Mouse (Mus musculus): ENCODE data around the gene Trim21. TPM values are rescaled to one million over a fixed set of nuclear protein-coding genes. Genes with fewer than 3 reads are reported as not detected.

The Trim21 gene
- total and polyA plus RNA-seq, 3 experiments = 5.4 to 23.2 (median 7.0) TPM

- Histone ChIP-seq H3K4me3 (ENCODE audit: low read depth, low read length) (no peak overlapping the region), H3K27me3 (ENCODE audit: insufficient read depth, low read length) (peaks cover 18% of the 10 kb centered on the region), H3K36me3 (replicated peaks) (no peaks in the 10 kb centered on the region), H3K9me3 (replicated peaks) (no peaks in the 10 kb centered on the region), H3K4me1 (ENCODE audit: insufficient read depth, low read depth, low read length) (peaks cover 17% of the 10 kb centered on the region)
- TF ChIP-seq GATA1 (IDR thresholded peaks at IDR 0.05; ENCODE audit: borderline replicate concordance, low read length) (no peak), TAL1 (conservative IDR thresholded peaks at IDR 0.05; ENCODE audit: low read depth, low read length) (no peak), CTCF (IDR thresholded peaks at IDR 0.05; ENCODE audit: low read depth, low read length) (no peak), POLR2AphosphoS5 (IDR thresholded peaks at IDR 0.05; ENCODE audit: insufficient replicate concordance, low read depth, low read length) (no peak), GATA2 (IDR thresholded peaks at IDR 0.05; ENCODE audit: borderline replicate concordance, low read depth, low read length) (no peak)
- ATAC-seq (ENCODE audit: extremely low read depth, insufficient number of reproducible peaks, low FRiP score, poor library complexity, severe bottlenecking) (no peak), DNase-seq (ENCODE audit: low spot score) (no peak)
These were observed 53.4 kb downstream of the Trim21 start for GRCm38 (mm10) chr7:102511927-102512326.

- ATAC-seq (ENCODE audit: extremely low read depth, insufficient number of reproducible peaks, low FRiP score, poor library complexity, severe bottlenecking) (no peak), DNase-seq (ENCODE audit: low spot score) (no peak)
- peaks cover 11% of the 10 kb centered on the region for H3K27me3 ChIP-seq (ENCODE audit: insufficient read depth, low read length)
- no peak for TF ChIP-seq GATA2 (IDR thresholded peaks at IDR 0.05; ENCODE audit: borderline replicate concordance, low read depth, low read length)
- TF ChIP-seq POLR2AphosphoS5 (IDR thresholded peaks at IDR 0.05; ENCODE audit: insufficient replicate concordance, low read depth, low read length) = no peak
- no peak for TF ChIP-seq CTCF (IDR thresholded peaks at IDR 0.05; ENCODE audit: low read depth, low read length)
- no peak for TF ChIP-seq TAL1 (conservative IDR thresholded peaks at IDR 0.05; ENCODE audit: low read depth, low read length)
- H3K4me3 ChIP-seq (ENCODE audit: low read depth, low read length) = no peak overlapping the region
- no peaks in the 10 kb centered on the region for H3K36me3 ChIP-seq (replicated peaks)
- H3K4me1 ChIP-seq (ENCODE audit: insufficient read depth, low read depth, low read length) = peaks cover 17% of the 10 kb centered on the region
- no peaks in the 10 kb centered on the region for H3K9me3 ChIP-seq (replicated peaks)
These were observed 55.6 kb downstream of the Trim21 start for GRCm38 (mm10) chr7:102509726-102510125.

- H3K36me3 ChIP-seq (replicated peaks) = no peaks in the 10 kb centered on the region
- ATAC-seq (ENCODE audit: extremely low read depth, insufficient number of reproducible peaks, low FRiP score, poor library complexity, severe bottlenecking) (no peak), DNase-seq (ENCODE audit: low spot score) (no peak)
- peaks cover 12% of the 10 kb centered on the region for H3K27me3 ChIP-seq (ENCODE audit: insufficient read depth, low read length)
- H3K4me1 ChIP-seq (ENCODE audit: insufficient read depth, low read depth, low read length) = peaks cover 12% of the 10 kb centered on the region
- H3K4me3 ChIP-seq (ENCODE audit: low read depth, low read length) = no peak overlapping the region
- TF ChIP-seq POLR2AphosphoS5 (IDR thresholded peaks at IDR 0.05; ENCODE audit: insufficient replicate concordance, low read depth, low read length) (no peak), TAL1 (conservative IDR thresholded peaks at IDR 0.05; ENCODE audit: low read depth, low read length) (no peak), GATA2 (IDR thresholded peaks at IDR 0.05; ENCODE audit: borderline replicate concordance, low read depth, low read length) (no peak), GATA1 (IDR thresholded peaks at IDR 0.05; ENCODE audit: borderline replicate concordance, low read length) (no peak), CTCF (IDR thresholded peaks at IDR 0.05; ENCODE audit: low read depth, low read length) (no peak)
- no peaks in the 10 kb centered on the region for H3K9me3 ChIP-seq (replicated peaks)
These were observed 56.6 kb downstream of the Trim21 start for GRCm38 (mm10) chr7:102508666-102509065.

- DNase-seq (ENCODE audit: low spot score) (no peak), ATAC-seq (ENCODE audit: extremely low read depth, insufficient number of reproducible peaks, low FRiP score, poor library complexity, severe bottlenecking) (no peak)
- H3K4me1 ChIP-seq (ENCODE audit: insufficient read depth, low read depth, low read length) = peaks cover 6% of the 10 kb centered on the region
- TF ChIP-seq POLR2AphosphoS5 (IDR thresholded peaks at IDR 0.05; ENCODE audit: insufficient replicate concordance, low read depth, low read length) (no peak), CTCF (IDR thresholded peaks at IDR 0.05; ENCODE audit: low read depth, low read length) (no peak), TAL1 (conservative IDR thresholded peaks at IDR 0.05; ENCODE audit: low read depth, low read length) (no peak), GATA2 (IDR thresholded peaks at IDR 0.05; ENCODE audit: borderline replicate concordance, low read depth, low read length) (no peak), GATA1 (IDR thresholded peaks at IDR 0.05; ENCODE audit: borderline replicate concordance, low read length) (no peak)
- no peaks in the 10 kb centered on the region for H3K9me3 ChIP-seq (replicated peaks)
- H3K27me3 ChIP-seq (ENCODE audit: insufficient read depth, low read length) = peaks cover 12% of the 10 kb centered on the region
- no peak overlapping the region for H3K4me3 ChIP-seq (ENCODE audit: low read depth, low read length)
- H3K36me3 ChIP-seq (replicated peaks) = no peaks in the 10 kb centered on the region
These were observed 57.2 kb downstream of the Trim21 start for GRCm38 (mm10) chr7:102508066-102508465.

Other genes starting within 250 kb of the Trim21 start
Only the 20 nearest of the 23 such genes appear.
- 264 and 285 TPM in 2 replicates for gene Rrm1, start 123.8 kb downstream of the Trim21 start, total RNA-seq (2014; fragmentation: Nextera tagmentation)
- gene Rrm1, start 123.8 kb downstream of the Trim21 start, total RNA-seq (2017) = 524 and 591 TPM in 2 replicates
- 64.3 and 131 TPM in 2 replicates for gene Rrm1, start 123.8 kb downstream of the Trim21 start, polyA plus RNA-seq (2012)
- not detected in 2 replicates for gene Olfr543, start 83.8 kb downstream of the Trim21 start, total RNA-seq (2014; fragmentation: Nextera tagmentation)
- gene Olfr543, start 83.8 kb downstream of the Trim21 start, total RNA-seq (2017) = 0.27 TPM in 1 of 2 replicates, not detected in the other
- gene Olfr543, start 83.8 kb downstream of the Trim21 start, polyA plus RNA-seq (2012) = not detected in 2 replicates
- not detected in 2 replicates for gene Olfr544, start 77.2 kb downstream of the Trim21 start, total RNA-seq (2014; fragmentation: Nextera tagmentation)
- 0.12 TPM in 1 of 2 replicates, not detected in the other for gene Olfr544, start 77.2 kb downstream of the Trim21 start, total RNA-seq (2017)
- gene Olfr544, start 77.2 kb downstream of the Trim21 start, polyA plus RNA-seq (2012) = not detected in 2 replicates
- gene Olfr545, start 65.9 kb downstream of the Trim21 start, total RNA-seq (2014; fragmentation: Nextera tagmentation) = not detected in 2 replicates
- 0.05 TPM in 1 of 2 replicates, not detected in the other for gene Olfr545, start 65.9 kb downstream of the Trim21 start, total RNA-seq (2017)
- gene Olfr545, start 65.9 kb downstream of the Trim21 start, polyA plus RNA-seq (2012) = not detected in 2 replicates
- gene Olfr547, start 30.7 kb downstream of the Trim21 start, total RNA-seq (2014; fragmentation: Nextera tagmentation) = not detected in 2 replicates
- gene Olfr547, start 30.7 kb downstream of the Trim21 start, total RNA-seq (2017) = not detected in 2 replicates
- not detected in 2 replicates for gene Olfr547, start 30.7 kb downstream of the Trim21 start, polyA plus RNA-seq (2012)
- gene Olfr548-ps1, start 24.6 kb downstream of the Trim21 start, total RNA-seq (2014; fragmentation: Nextera tagmentation) = not detected in 2 replicates
- gene Olfr548-ps1, start 24.6 kb downstream of the Trim21 start, total RNA-seq (2017) = under 0.01 and 0.05 TPM in 2 replicates
- gene Olfr548-ps1, start 24.6 kb downstream of the Trim21 start, polyA plus RNA-seq (2012) = not detected in 2 replicates
- gene Olfr549, start 15.6 kb downstream of the Trim21 start, total RNA-seq (2014; fragmentation: Nextera tagmentation) = not detected in 2 replicates
- gene Olfr549, start 15.6 kb downstream of the Trim21 start, total RNA-seq (2017) = 0.05 and 0.23 TPM in 2 replicates
- not detected in 2 replicates for gene Olfr549, start 15.6 kb downstream of the Trim21 start, polyA plus RNA-seq (2012)
- not detected in 2 replicates for gene Olfr550, start 6.0 kb upstream of the Trim21 start, total RNA-seq (2014; fragmentation: Nextera tagmentation)
- 0.06 and 0.11 TPM in 2 replicates for gene Olfr550, start 6.0 kb upstream of the Trim21 start, total RNA-seq (2017)
- gene Olfr550, start 6.0 kb upstream of the Trim21 start, polyA plus RNA-seq (2012) = not detected in 2 replicates
- gene Olfr551, start 26.4 kb upstream of the Trim21 start, total RNA-seq (2014; fragmentation: Nextera tagmentation) = not detected in 2 replicates
- gene Olfr551, start 26.4 kb upstream of the Trim21 start, total RNA-seq (2017) = 0.23 and 0.27 TPM in 2 replicates
- not detected in 2 replicates for gene Olfr551, start 26.4 kb upstream of the Trim21 start, polyA plus RNA-seq (2012)
- not detected in 2 replicates for gene Olfr552, start 32.3 kb upstream of the Trim21 start, total RNA-seq (2014; fragmentation: Nextera tagmentation)
- 0.05 and 0.17 TPM in 2 replicates for gene Olfr552, start 32.3 kb upstream of the Trim21 start, total RNA-seq (2017)
- not detected in 2 replicates for gene Olfr552, start 32.3 kb upstream of the Trim21 start, polyA plus RNA-seq (2012)
- not detected in 2 replicates for gene Olfr553, start 52.7 kb upstream of the Trim21 start, total RNA-seq (2014; fragmentation: Nextera tagmentation)
- 0.12 and 0.22 TPM in 2 replicates for gene Olfr553, start 52.7 kb upstream of the Trim21 start, total RNA-seq (2017)
- gene Olfr553, start 52.7 kb upstream of the Trim21 start, polyA plus RNA-seq (2012) = not detected in 2 replicates
- not detected in 2 replicates for gene Olfr554, start 72.9 kb upstream of the Trim21 start, total RNA-seq (2014; fragmentation: Nextera tagmentation)
- 0.06 and 0.16 TPM in 2 replicates for gene Olfr554, start 72.9 kb upstream of the Trim21 start, total RNA-seq (2017)
- gene Olfr554, start 72.9 kb upstream of the Trim21 start, polyA plus RNA-seq (2012) = not detected in 2 replicates
- not detected in 2 replicates for gene Olfr555, start 93.3 kb upstream of the Trim21 start, total RNA-seq (2014; fragmentation: Nextera tagmentation)
- gene Olfr555, start 93.3 kb upstream of the Trim21 start, total RNA-seq (2017) = 0.17 and 0.22 TPM in 2 replicates
- not detected in 2 replicates for gene Olfr555, start 93.3 kb upstream of the Trim21 start, polyA plus RNA-seq (2012)
- not detected in 2 replicates for gene Olfr556, start 99.4 kb upstream of the Trim21 start, total RNA-seq (2014; fragmentation: Nextera tagmentation)
- gene Olfr556, start 99.4 kb upstream of the Trim21 start, total RNA-seq (2017) = 0.23 and 0.27 TPM in 2 replicates
- gene Olfr556, start 99.4 kb upstream of the Trim21 start, polyA plus RNA-seq (2012) = not detected in 2 replicates
- 12.9 and 19.6 TPM in 2 replicates for gene Trim68, start 121.8 kb upstream of the Trim21 start, total RNA-seq (2014; fragmentation: Nextera tagmentation)
- gene Trim68, start 121.8 kb upstream of the Trim21 start, total RNA-seq (2017) = 9.6 and 9.9 TPM in 2 replicates
- 2.0 and 2.3 TPM in 2 replicates for gene Trim68, start 121.8 kb upstream of the Trim21 start, polyA plus RNA-seq (2012)
- gene Olfr557, start 130.4 kb upstream of the Trim21 start, total RNA-seq (2014; fragmentation: Nextera tagmentation) = not detected in 2 replicates
- 0.06 TPM in 1 of 2 replicates, not detected in the other for gene Olfr557, start 130.4 kb upstream of the Trim21 start, total RNA-seq (2017)
- not detected in 2 replicates for gene Olfr557, start 130.4 kb upstream of the Trim21 start, polyA plus RNA-seq (2012)
- gene Olfr558, start 136.7 kb upstream of the Trim21 start, total RNA-seq (2014; fragmentation: Nextera tagmentation) = not detected in 2 replicates
- 0.11 and 0.17 TPM in 2 replicates for gene Olfr558, start 136.7 kb upstream of the Trim21 start, total RNA-seq (2017)
- gene Olfr558, start 136.7 kb upstream of the Trim21 start, polyA plus RNA-seq (2012) = not detected in 2 replicates
- not detected in 2 replicates for gene Olfr33, start 153.6 kb upstream of the Trim21 start, total RNA-seq (2014; fragmentation: Nextera tagmentation)
- gene Olfr33, start 153.6 kb upstream of the Trim21 start, total RNA-seq (2017) = not detected in 2 replicates
- not detected in 2 replicates for gene Olfr33, start 153.6 kb upstream of the Trim21 start, polyA plus RNA-seq (2012)
- not detected in 2 replicates for gene Olfr559, start 162.0 kb upstream of the Trim21 start, total RNA-seq (2014; fragmentation: Nextera tagmentation)
- not detected in 2 replicates for gene Olfr559, start 162.0 kb upstream of the Trim21 start, total RNA-seq (2017)
- not detected in 2 replicates for gene Olfr559, start 162.0 kb upstream of the Trim21 start, polyA plus RNA-seq (2012)
- gene Olfr560, start 193.9 kb upstream of the Trim21 start, total RNA-seq (2014; fragmentation: Nextera tagmentation) = not detected in 2 replicates
- 0.12 and 0.38 TPM in 2 replicates for gene Olfr560, start 193.9 kb upstream of the Trim21 start, total RNA-seq (2017)
- not detected in 2 replicates for gene Olfr560, start 193.9 kb upstream of the Trim21 start, polyA plus RNA-seq (2012)